In the genomic region with DNA sequence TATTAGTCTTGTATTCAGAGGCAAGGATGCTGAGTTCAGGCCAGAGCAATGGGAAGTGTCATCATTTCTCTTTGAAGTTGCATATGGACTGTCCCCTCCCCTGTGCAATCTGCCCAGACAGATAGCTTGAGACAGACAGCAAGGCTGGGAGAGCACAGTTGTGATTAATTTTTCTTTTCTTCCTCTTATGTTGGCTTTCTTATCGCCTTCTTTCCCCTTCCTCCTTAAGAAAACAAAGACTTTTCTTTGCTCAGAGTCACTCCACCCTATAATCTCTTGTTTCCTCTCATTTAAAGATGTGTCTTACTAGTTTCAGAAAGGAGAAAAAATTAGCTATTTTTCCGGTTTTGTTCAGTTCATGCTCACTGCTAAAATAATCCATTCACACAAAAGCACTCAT, we compare ENCODE assay signal across 14 mouse cellular contexts.
"Had no signal": no experiment of that assay in that cellular context is flagged by ENCODE, and none has a peak within 500 bp of the region (broad histone marks: within the 10 kb centered on the region; RNA-seq: fewer than 3 reads in every experiment).

No protein-coding gene starts in this region.

- H3K27ac ChIP-seq: limb, embryonic 15.5 days; liver, embryonic 12.5 days; liver, embryonic 14.5 days; midbrain, embryonic 13.5 days; midbrain, embryonic 15.5 days; neural tube, embryonic 12.5 days had no signal

- H3K9ac ChIP-seq: limb, embryonic 15.5 days; liver, embryonic 12.5 days; liver, embryonic 14.5 days; midbrain, embryonic 13.5 days; midbrain, embryonic 15.5 days; neural tube, embryonic 12.5 days had no signal

- H3K9me3 ChIP-seq: limb, embryonic 15.5 days; liver, embryonic 12.5 days; megakaryocyte, embryonic 14.5 days; midbrain, embryonic 13.5 days; midbrain, embryonic 15.5 days; neural tube, embryonic 12.5 days had no signal

- H3K36me3 ChIP-seq: limb, embryonic 15.5 days; liver, embryonic 12.5 days; midbrain, embryonic 13.5 days; midbrain, embryonic 15.5 days; neural tube, embryonic 12.5 days had no signal

- H3K27me3 ChIP-seq: limb, embryonic 15.5 days; liver, embryonic 12.5 days; midbrain, embryonic 13.5 days; midbrain, embryonic 15.5 days; neural tube, embryonic 12.5 days had no signal

- H3K4me2 ChIP-seq: limb, embryonic 15.5 days; liver, embryonic 12.5 days; midbrain, embryonic 11.5 days; midbrain, embryonic 13.5 days; midbrain, embryonic 15.5 days; neural tube, embryonic 12.5 days had no signal

- H3K4me3 ChIP-seq: limb, embryonic 15.5 days; liver, embryonic 12.5 days; megakaryocyte, embryonic 14.5 days; midbrain, embryonic 13.5 days; midbrain, embryonic 15.5 days; neural tube, embryonic 12.5 days had no signal

- DNase-seq: lung, postnatal 10 days; lung, postnatal 36 days; right cerebral cortex, postnatal 14 days; thymus, adult 2 months; thymus, postnatal 25 days; thymus, postnatal 4 days had no signal

- ATAC-seq: liver, embryonic 12.5 days; midbrain, embryonic 13.5 days; midbrain, embryonic 15.5 days had no signal

- H3K4me1 ChIP-seq: limb, embryonic 15.5 days; liver, embryonic 12.5 days; megakaryocyte, embryonic 14.5 days; midbrain, embryonic 13.5 days; midbrain, embryonic 15.5 days; neural tube, embryonic 12.5 days had no signal
